Mouse (Mus musculus) bone marrow macrophage, adult 2 months (primary cell): Measurements from ENCODE around the gene Dnajb1. TPM values are rescaled to one million over a fixed set of nuclear protein-coding genes. Genes with fewer than 3 reads are reported as not detected.
A peak's percentile ranks its signal among the peaks of the same experiment; 100 is the strongest.
"Not testable (repeated sequence)": the region's sequence is repeated elsewhere in the genome, so short reads cannot be mapped to it uniquely, and the experiment has no call there.

Source experiments
- H3K27ac ChIP-seq: 2 replicates; pipeline ENCODE4 v1.5.1; 2012; ENCODE audit warnings: low read depth, low read length; ENCODE audit not compliant: insufficient read depth
- H3K4me1 ChIP-seq: 2 replicates; pipeline ENCODE4 v1.6.1; 2012; ENCODE audit warnings: low read length; ENCODE audit not compliant: control insufficient read depth, insufficient read depth
- H3K4me3 ChIP-seq: 2 replicates; pipeline ENCODE4 v1.5.1; 2012; ENCODE audit warnings: mild to moderate bottlenecking, low read length, moderate library complexity; ENCODE audit not compliant: insufficient read depth
- CTCF ChIP-seq: IDR thresholded peaks from 2 replicates; pipeline ENCODE4 v1.5.1; 2012; ENCODE audit warnings: low read depth, mild to moderate bottlenecking, low read length, moderate library complexity
- POLR2A ChIP-seq: IDR thresholded peaks from 2 replicates; pipeline ENCODE4 v1.6.1; 2012; ENCODE audit warnings: mild to moderate bottlenecking, low read depth, low read length, borderline replicate concordance
- polyA plus RNA-seq: library from polyadenylated mRNA; stranded (reverse); fragments of >200 nt; gene quantifications from 2 replicates; pipeline ENCODE4 v1.2.4, GENCODE M21; 2012; ENCODE audit not compliant: missing spikeins, insufficient read depth, insufficient read length

Gene Dnajb1
- polyA plus RNA-seq, 1 experiment = 19.4 TPM

- Histone ChIP-seq H3K4me1 (peaks cover 27% of the 10 kb centered on the region), H3K4me3 (no peak overlapping the region), H3K27ac (no peak overlapping the region)
- no peak for TF ChIP-seq POLR2A
- TF ChIP-seq CTCF = no peak
Observed at GRCm38 (mm10) chr8:83570272-83571000, 37.6 kb upstream of the Dnajb1 start.

- not testable (repeated sequence) for H3K27ac ChIP-seq, H3K4me3 ChIP-seq
- H3K4me1 ChIP-seq = peaks cover 27% of the 10 kb centered on the region
Observed at GRCm38 (mm10) chr8:83571001-83571340, 37.0 kb upstream of the Dnajb1 start.

- Histone ChIP-seq H3K27ac (no peak overlapping the region), H3K4me3 (no peak overlapping the region), H3K4me1 (peaks cover 27% of the 10 kb centered on the region)
- TF ChIP-seq CTCF = no peak
- TF ChIP-seq POLR2A = no peak
Observed at GRCm38 (mm10) chr8:83571791-83572190, 36.2 kb upstream of the Dnajb1 start.

- peaks cover 27% of the 10 kb centered on the region for H3K4me1 ChIP-seq
- H3K4me3 ChIP-seq = no peak overlapping the region
- TF ChIP-seq CTCF (no peak), POLR2A (no peak)
- no peak overlapping the region for H3K27ac ChIP-seq
Observed at GRCm38 (mm10) chr8:83572246-83572812, 35.7 kb upstream of the Dnajb1 start.

GRCm38 (mm10) chr8:83573140-83573875, 34.7 kb upstream of the Dnajb1 start:
- H3K27ac ChIP-seq = peak overlapping the region; percentile 32
- H3K4me1 ChIP-seq = peaks cover 19% of the 10 kb centered on the region
- no peak for TF ChIP-seq CTCF
- no peak for TF ChIP-seq POLR2A
- H3K4me3 ChIP-seq = no peak overlapping the region

- TF ChIP-seq POLR2A (no peak), CTCF (no peak)
- Histone ChIP-seq H3K27ac (no peak overlapping the region), H3K4me3 (no peak overlapping the region), H3K4me1 (peaks cover 19% of the 10 kb centered on the region)
Observed at GRCm38 (mm10) chr8:83574631-83575315, 33.2 kb upstream of the Dnajb1 start.

GRCm38 (mm10) chr8:83575561-83576515, 32.2 kb upstream of the Dnajb1 start:
- TF ChIP-seq POLR2A = no peak
- no peak for TF ChIP-seq CTCF
- Histone ChIP-seq H3K4me3 (no peak overlapping the region), H3K4me1 (peaks cover 19% of the 10 kb centered on the region), H3K27ac (no peak overlapping the region)

GRCm38 (mm10) chr8:83576516-83576895, 31.5 kb upstream of the Dnajb1 start:
- TF ChIP-seq POLR2A (no peak), CTCF (no peak)
- no peak overlapping the region for H3K4me3 ChIP-seq
- H3K27ac ChIP-seq = no peak overlapping the region
- peaks cover 21% of the 10 kb centered on the region for H3K4me1 ChIP-seq

- H3K4me3 ChIP-seq = no peak overlapping the region
- peaks cover 24% of the 10 kb centered on the region for H3K4me1 ChIP-seq
- no peak overlapping the region for H3K27ac ChIP-seq
- no peak for TF ChIP-seq POLR2A
- no peak for TF ChIP-seq CTCF
Observed at GRCm38 (mm10) chr8:83576921-83577320, 31.1 kb upstream of the Dnajb1 start.
